Mouse (Mus musculus) frontal cortex, postnatal 14 days (tissue): ENCODE results near the gene Rap1a.
"Not testable (repeated sequence)": the region's sequence is repeated elsewhere in the genome, so short reads cannot be mapped to it uniquely, and the experiment has no call there.

Experiments used
- DNase-seq, 2 experiments: peaks; one replicate each; pipeline ENCODE4 v3.0.0; 2022; ENCODE audit warnings: low spot score in 2 of 2

Gene Rap1a

GRCm38 (mm10) chr3:105717856-105718555 is 83.1 kb downstream of the Rap1a start:
- DNase-seq: no peak

- no peak for DNase-seq
Measured at GRCm38 (mm10) chr3:105716353-105717000, 84.7 kb downstream of the Rap1a start.

- no peak for DNase-seq
Measured at GRCm38 (mm10) chr3:105714820-105715167, 86.3 kb downstream of the Rap1a start.

DNA sequence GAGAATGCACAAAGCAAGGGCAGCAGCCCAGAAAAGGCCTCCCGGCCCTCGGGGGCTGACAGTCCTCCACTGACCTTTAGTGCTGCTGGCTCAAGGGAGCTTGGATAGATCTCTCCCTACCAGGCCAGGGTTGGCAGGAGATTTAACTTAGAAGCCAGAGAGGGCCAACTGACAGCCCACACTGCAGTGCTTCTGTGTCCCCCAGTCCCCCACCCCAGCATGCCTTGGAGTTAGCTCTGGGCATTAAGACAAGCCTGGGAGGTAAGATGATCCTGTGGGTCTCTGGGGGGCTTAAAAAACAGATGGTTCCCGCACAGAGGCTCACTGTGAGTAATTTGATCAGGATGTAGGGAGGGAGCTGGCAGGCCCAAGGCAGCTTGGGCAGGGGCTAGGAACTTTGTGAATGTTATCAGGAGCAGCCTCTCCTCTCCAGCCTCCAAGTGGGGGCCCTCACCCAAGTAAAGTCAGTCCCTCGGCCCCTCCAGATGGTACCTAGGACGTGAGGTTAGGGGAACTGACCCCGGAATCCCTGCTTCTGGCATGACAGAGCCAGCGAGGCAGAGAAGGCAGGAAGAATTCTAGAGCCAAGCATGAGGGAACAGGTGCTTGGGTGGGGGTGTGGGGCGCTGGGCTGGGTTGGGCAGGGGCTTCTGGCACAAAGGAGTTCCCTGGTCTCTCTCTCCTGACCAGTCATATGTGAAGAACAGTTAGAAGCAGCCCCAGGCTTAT is 86.9 kb downstream of the Rap1a start:
- no peak for DNase-seq

DNA sequence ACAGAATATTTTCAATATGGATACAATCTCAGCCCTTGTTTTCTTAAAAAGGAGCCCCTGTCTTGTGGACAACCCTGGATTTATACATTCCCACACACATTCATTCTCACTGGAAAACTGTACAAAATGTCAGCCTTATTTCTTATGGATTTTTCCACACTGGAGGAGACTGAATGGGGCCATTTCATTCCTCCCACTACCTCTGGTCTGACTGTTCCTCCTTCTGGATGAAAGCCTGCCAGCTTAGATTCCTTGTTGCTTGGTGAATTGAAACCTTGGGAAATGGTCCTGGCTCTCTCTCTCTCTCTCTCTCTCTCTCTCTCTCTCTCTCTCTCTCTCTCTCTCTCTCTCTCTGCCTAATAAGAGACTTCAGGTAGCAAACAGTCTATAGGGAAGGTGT is 88.3 kb downstream of the Rap1a start:
- DNase-seq: no peak

GRCm38 (mm10) chr3:105711741-105712140 is 89.4 kb downstream of the Rap1a start:
- no peak for DNase-seq

DNA sequence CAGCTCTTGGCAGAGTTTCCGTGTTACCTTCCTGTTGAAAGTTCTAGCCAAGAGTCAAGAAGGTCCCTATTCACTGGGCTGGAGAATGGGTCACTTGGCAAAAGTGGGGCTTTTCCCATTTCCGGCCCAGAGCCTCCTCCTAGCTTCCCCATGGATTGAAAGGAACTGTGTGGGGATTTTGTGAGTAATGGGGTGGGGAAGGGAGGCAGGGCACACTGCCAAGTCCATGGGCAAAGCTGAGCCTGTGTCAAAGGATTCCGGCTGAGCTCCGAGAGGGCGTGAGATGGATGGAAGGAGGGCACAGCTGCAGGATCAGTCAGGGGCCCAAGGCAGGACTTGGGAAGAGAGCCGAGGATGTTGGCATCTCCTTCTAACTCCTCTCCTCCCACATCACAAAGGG is 90.9 kb downstream of the Rap1a start:
- no peak for DNase-seq

DNA sequence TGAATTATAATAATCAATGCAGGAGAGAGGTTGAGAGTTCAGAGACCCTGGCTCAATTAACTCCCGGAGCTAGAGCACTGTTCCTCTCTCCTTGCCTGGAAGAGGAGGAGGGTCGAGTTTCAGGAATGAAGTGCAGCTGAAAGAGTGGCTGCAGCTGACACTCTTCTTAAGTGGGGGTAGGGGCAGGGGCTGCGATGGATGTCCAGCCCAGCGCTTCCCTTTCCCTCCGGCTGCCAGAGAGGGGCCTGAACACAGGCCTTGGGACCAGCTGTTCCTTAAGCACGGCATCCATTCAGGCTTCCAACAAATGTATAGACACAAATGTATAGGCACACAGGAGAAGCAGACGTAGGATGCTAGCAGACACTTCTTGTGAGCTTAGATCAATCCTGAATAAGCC is 93.5 kb downstream of the Rap1a start:
- no peak for DNase-seq

DNA sequence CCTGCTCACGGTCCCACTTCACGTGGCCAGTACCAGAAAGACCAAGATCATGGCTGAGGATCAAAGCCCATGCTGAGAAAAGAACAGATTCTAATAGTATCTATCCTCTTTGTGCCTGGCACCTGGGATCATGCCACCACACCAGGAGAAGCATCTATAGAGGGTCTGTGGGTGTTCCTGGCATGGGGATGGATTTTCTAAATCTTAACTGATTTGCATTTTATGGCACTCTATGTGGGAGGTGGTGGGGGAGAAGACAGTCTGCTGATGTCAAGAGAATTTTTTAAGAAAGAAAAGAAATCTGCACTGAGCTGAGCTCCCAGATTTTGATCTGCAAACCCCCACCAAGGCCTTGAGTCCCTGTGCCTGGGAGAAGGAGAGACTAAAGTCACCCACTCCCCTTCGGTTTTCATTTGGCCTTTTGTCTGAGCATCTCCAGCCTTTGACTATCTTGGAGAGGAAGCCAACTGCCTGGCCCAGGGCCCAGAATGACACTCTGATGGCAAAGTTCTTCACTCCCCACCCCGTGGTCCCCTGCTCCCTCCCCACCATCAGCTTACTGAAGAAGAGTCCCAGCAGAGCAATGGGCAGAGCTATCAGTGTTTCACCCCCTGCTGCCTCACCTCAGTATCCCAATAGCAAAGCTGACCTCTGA is 94.6 kb downstream of the Rap1a start:
- no peak for DNase-seq

DNA sequence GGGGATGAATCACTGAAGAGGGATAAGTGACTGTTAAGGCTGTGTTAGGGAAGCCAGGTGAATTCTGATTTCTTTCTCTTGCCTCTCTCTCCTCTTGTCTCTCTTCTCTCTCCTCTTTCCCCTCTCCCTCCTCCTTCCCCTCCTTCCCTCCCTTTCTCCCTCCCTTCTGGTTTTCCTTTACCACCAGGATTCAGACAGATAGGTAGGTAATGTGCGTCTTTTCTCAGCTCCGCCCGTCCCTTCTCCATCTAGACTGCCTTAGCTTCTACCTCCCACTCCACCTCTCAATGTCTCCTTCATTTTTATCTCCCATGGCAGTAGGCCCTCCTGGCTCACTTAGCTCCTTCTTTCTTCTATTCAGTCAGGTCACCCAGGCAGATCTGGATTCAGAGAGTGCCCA is 95.6 kb downstream of the Rap1a start:
- no peak for DNase-seq

GRCm38 (mm10) chr3:105705061-105705549 is 96.0 kb downstream of the Rap1a start:
- no peak for DNase-seq

DNA sequence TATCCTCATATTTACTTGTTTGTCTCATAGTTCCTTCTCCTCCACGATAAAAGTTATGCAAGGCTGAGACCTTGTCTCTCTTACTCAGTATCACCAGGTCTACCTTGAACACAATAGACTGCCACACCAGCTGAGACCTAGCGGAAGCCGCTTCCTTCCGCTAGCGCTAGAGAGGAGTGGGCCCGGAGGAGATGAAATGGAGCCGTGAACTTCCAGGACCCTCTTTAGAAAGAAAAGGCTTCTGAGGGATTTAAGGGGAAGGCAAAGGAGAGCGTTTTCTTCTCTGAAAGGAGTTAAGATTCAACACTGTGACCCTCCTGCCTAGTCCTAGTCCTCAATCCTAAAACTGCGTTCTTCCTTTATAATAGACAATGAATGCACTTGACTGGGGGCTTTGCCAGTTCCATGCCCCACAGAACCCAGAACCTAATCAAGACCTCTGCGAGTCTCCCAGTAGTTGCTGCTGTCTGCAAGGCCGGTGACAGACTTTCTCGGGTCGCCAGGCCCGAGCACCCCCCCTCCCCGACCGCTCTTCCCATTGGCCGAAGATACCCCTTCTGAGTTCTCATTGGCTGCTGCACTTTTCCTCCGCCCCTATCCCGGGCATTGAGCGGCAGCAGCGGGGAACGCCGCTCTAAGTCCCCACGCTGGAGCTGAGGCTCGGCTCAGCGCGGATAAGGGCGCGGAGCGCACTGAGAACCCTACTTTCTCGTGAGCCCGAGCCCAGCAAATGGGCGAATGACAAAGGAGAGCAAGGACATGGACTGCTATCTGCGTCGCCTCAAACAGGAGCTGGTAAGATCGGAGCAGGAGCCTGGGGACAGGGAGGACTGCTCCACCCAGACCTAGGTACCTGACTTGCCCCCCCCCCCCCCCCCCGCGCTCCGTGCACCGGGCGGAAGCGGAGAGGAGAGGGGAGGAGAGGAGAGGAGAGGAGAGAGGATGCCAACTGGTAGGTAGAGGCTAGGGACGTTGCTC is 96.8 kb downstream of the Rap1a start, which contains the start of gene Inka2:
Gene Inka2 (plus strand): TSS at position 569 of the 978 bp plus-strand sequence.
- DNase-seq: peak in 1 of 2 experiments; percentile 80

DNA sequence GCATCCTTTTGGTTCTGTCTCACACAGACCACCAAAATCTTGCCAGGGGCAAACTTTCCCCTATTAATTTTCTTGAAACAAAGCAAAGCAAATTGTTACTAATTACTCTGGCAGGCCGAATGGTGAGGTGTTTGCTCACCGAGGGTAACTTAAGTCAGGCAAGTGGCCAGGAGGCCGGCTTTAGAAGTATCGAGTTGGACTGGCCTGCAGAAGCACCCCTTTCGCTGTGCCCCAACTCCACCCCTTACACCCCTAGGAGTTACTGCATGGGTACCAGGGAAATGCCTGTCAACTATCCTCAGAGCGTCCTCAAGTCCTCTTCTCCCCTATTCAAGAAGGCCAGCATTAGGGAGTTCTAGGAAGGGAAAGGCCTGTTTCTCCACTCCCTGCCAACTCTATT is 97.6 kb downstream of the Rap1a start:
- DNase-seq: no peak

DNA sequence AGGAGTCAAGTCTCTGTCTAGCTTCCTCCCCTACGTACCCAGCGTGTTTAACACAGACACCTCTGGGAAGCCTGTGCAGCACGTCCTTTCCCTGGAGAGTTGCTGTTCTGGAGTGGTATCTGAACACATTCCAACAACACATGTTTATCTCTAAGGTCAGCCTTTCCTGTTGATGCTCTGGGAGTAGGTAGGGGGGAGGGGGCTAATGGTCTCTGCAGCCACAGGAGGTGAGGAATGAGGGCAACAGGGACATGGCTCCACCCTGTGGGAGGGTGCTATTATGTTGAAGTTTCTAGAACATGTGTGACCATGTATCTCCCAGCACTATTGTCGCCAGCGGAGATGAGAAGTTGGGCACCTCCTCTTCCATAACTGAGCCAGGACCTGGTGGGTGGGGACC is 99.7 kb downstream of the Rap1a start:
- no peak for DNase-seq

DNA sequence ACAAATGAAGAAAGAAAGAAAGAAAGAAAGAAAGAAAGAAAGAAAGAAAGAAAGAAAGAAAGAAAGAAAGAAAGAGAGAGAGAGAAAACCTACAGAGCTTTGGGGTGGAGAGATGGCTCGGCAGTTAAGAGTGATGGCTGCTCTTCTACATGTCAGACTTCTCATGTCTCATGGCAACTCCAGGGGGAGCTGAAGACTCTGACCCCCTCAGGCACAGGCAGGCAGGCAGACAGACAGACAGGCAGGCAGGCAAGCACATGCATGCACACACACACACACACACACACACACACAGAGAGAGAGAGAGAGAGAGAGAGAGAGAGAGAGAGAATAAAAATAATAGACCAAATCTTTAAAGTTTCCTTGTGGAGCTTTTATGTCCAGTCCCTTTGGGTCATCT is 100.3 kb downstream of the Rap1a start:
- DNase-seq: not testable (repeated sequence)

DNA sequence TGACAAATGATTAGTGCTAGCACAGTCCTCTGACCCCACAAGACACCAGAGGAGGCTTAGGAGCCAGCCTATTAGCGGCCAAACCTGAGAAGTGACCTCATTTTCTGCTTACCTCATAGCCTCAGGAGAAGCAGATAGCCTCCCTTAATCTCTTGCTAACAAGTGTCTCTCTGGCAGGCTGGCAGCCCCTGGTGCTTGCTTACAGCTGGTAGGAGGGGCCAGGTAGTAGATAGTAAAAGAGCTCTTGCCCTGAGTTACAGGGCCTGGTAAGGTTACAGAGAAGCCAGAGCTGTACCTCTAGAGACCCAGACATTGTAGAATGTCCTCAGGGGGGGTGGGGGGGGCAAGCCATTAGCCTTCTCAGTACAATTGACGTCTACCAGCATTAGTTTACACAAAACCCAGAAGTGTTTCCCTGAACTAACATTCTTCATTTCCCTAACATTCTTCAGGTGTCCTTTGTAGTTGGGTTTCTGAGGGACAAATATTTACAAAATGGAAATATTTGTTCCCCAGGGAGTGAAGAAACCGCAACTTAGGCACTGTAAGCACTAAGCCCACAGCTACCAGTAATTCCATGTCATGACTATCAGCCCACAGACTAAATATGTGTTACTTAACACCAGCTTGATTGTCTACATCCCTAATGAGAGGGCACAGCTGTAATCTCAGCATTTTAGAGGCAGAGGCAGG is 101.7 kb downstream of the Rap1a start:
- DNase-seq: no peak

- DNase-seq: no peak
Measured at GRCm38 (mm10) chr3:105698311-105698710, 102.8 kb downstream of the Rap1a start.

DNA sequence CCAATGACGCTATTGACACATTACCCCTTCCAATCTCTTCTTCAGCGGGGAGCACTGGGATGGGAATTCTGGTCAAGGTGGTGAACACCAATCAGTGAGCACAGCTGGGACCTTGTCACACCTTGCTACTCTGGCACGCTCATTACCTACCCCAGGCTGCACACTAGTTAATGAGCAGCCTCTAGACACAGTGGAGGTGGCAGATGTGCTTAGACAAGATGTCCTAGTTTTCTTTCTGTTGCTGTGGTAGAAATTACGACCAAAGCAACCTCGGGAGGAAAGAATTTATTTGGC is 104.0 kb downstream of the Rap1a start:
- no peak for DNase-seq

GRCm38 (mm10) chr3:105696387-105697147 is 104.6 kb downstream of the Rap1a start:
- DNase-seq: no peak
